Mouse (Mus musculus): Measurements from ENCODE around the gene Cutal. TPM values are rescaled to one million over a fixed set of nuclear protein-coding genes. Genes with fewer than 3 reads are reported as not detected.

Cutal gene
- polyA plus RNA-seq, 1 experiment, result 38.1 TPM

GRCm38 (mm10) chr2:34913218-34914068 lies 39.2 kb downstream of the Cutal start, which contains the start of gene Phf19:
Gene Phf19 (minus strand): TSS chr2:34914026.
- WGBS, result under 1% methylated on average over 64 of the region's 64 CpGs
- no peak for DNase-seq (ENCODE audit: low read depth, low spot score)

- DNase-seq (ENCODE audit: low read depth, low spot score), result no peak
- WGBS, result 2% methylated on average over 48 of the region's 50 CpGs
These were observed 40.0 kb downstream of the Cutal start for GRCm38 (mm10) chr2:34914069-34914822.

- 19% methylated on average over 2 of the region's 2 CpGs for WGBS
- no peak for DNase-seq (ENCODE audit: low read depth, low spot score)
These were observed 40.6 kb downstream of the Cutal start for GRCm38 (mm10) chr2:34914823-34915082.

- WGBS, result 68% methylated on average over 2 of the region's 2 CpGs
These were observed 40.9 kb downstream of the Cutal start for GRCm38 (mm10) chr2:34915103-34915502.

GRCm38 (mm10) chr2:34920144-34920543 lies 45.9 kb downstream of the Cutal start:
- 34% methylated on average over 2 of the region's 2 CpGs for WGBS

More at GRCm38 (mm10) chr2:34915103-34915502, 40.9 kb downstream of the Cutal start:
- DNase-seq (ENCODE audit: low read depth, low spot score), result no peak

GRCm38 (mm10) chr2:34922729-34923128 lies 48.5 kb downstream of the Cutal start:
- no peak for DNase-seq (ENCODE audit: low read depth, low spot score)
- WGBS, result 26% methylated on average over 2 of the region's 2 CpGs

More at GRCm38 (mm10) chr2:34920144-34920543, 45.9 kb downstream of the Cutal start:
- no peak for DNase-seq (ENCODE audit: low read depth, low spot score)

GRCm38 (mm10) chr2:34927320-34927719 lies 53.1 kb downstream of the Cutal start:
- 32% methylated on average over 5 of the region's 5 CpGs for WGBS
- no peak for DNase-seq (ENCODE audit: low read depth, low spot score)

- no peak for DNase-seq (ENCODE audit: low read depth, low spot score)
- WGBS, result 33% methylated on average over 5 of the region's 5 CpGs
These were observed 63.3 kb downstream of the Cutal start for GRCm38 (mm10) chr2:34937460-34937859.

- no peak for DNase-seq (ENCODE audit: low read depth, low spot score)
- 62% methylated on average over 8 of the region's 8 CpGs for WGBS
These were observed 64.3 kb downstream of the Cutal start for GRCm38 (mm10) chr2:34938269-34939208.

- DNase-seq (ENCODE audit: low read depth, low spot score), result no peak
- WGBS, result 83% methylated on average over 5 of the region's 5 CpGs
These were observed 66.0 kb downstream of the Cutal start for GRCm38 (mm10) chr2:34940246-34940645.

GRCm38 (mm10) chr2:34941061-34941675 lies 67.0 kb downstream of the Cutal start:
- 86% methylated on average over 11 of the region's 11 CpGs for WGBS
- DNase-seq (ENCODE audit: low read depth, low spot score), result no peak

Other genes starting within 250 kb of the Cutal start
- gene Gapvd1, start 119.2 kb upstream of the Cutal start, polyA plus RNA-seq (2012; rRNA removed), result 13.4 and 13.7 TPM in 2 replicates
- 446 and 623 TPM in 2 replicates for gene Hspa5, start 102.4 kb upstream of the Cutal start, polyA plus RNA-seq (2012; rRNA removed)
- 28.5 and 30.1 TPM in 2 replicates for gene Rabepk, start 74.5 kb upstream of the Cutal start, polyA plus RNA-seq (2012; rRNA removed)
- gene Fbxw2, start 48.1 kb upstream of the Cutal start, polyA plus RNA-seq (2012; rRNA removed), result 25.0 and 28.8 TPM in 2 replicates
- not detected in 2 replicates for gene Gm34653, start 41.4 kb upstream of the Cutal start, polyA plus RNA-seq (2012; rRNA removed)
- gene Psmd5, start 572 bp downstream of the Cutal start, polyA plus RNA-seq (2012; rRNA removed), result 11.2 and 13.2 TPM in 2 replicates
- gene Phf19, start 39.6 kb downstream of the Cutal start, polyA plus RNA-seq (2012; rRNA removed), result 2.8 and 3.1 TPM in 2 replicates
- gene Traf1, start 87.4 kb downstream of the Cutal start, polyA plus RNA-seq (2012; rRNA removed), result 9.2 TPM in 2 replicates
- 0.01 TPM in 2 replicates for gene Hc, start 187.0 kb downstream of the Cutal start, polyA plus RNA-seq (2012; rRNA removed)
- 0.22 and 0.26 TPM in 2 replicates for gene AI182371, start 227.1 kb downstream of the Cutal start, polyA plus RNA-seq (2012; rRNA removed)
- 11.1 and 12.3 TPM in 2 replicates for gene Cntrl, start 235.1 kb downstream of the Cutal start, polyA plus RNA-seq (2012; rRNA removed)